Mouse (Mus musculus) MEL (cell line): ENCODE measurements around the gene Epb41l4b. TPM values are rescaled to one million over a fixed set of nuclear protein-coding genes. Genes with fewer than 3 reads are reported as not detected.

Experiments
- DNase-seq: peaks from one replicate; pipeline ENCODE4 v3.0.0; 2011; ENCODE audit warnings: low read depth, low spot score
- H3K27ac ChIP-seq: 2 replicates; pipeline ENCODE4 v1.5.1; 2012; ENCODE audit warnings: low read depth, mild to moderate bottlenecking, control low read depth, low read length, moderate library complexity; ENCODE audit not compliant: control insufficient read depth
- H3K27me3 ChIP-seq, 2 experiments: fragments of 150-350 bp in 1 of 2; sonication (generic) in 1 of 2; 2 replicates each; pipeline ENCODE4 v1.6.1; 2012; ENCODE audit warnings: low read length in 2 of 2, mild to moderate bottlenecking in 2 of 2, improper control_type of control experiment in 1 of 2, moderate library complexity in 1 of 2; ENCODE audit not compliant: insufficient read depth in 2 of 2, control insufficient read depth in 1 of 2
- H3K36me3 ChIP-seq, 2 experiments: 2 replicates each; pipeline ENCODE4 v1.6.1; 2012 to 2014; ENCODE audit warnings: low read length in 2 of 2, improper control_type of control experiment in 1 of 2, inconsistent platforms in 1 of 2, mild to moderate bottlenecking in 1 of 2; ENCODE audit not compliant: insufficient read depth in 2 of 2, control insufficient read depth in 1 of 2
- H3K4me1 ChIP-seq, 2 experiments: fragments of 150-350 bp in 1 of 2; sonication (generic) in 1 of 2; 2 replicates each; pipeline ENCODE4 v1.6.1; 2012; ENCODE audit warnings: low read length in 2 of 2, improper control_type of control experiment in 1 of 2, mild to moderate bottlenecking in 1 of 2; ENCODE audit not compliant: insufficient read depth in 2 of 2, control insufficient read depth in 1 of 2
- H3K4me3 ChIP-seq, 2 experiments: fragments of 150-350 bp in 1 of 2; sonication (generic) in 1 of 2; 2 replicates each; pipeline ENCODE4 v1.5.1; 2012; ENCODE audit warnings: low read depth in 2 of 2, low read length in 2 of 2, mild to moderate bottlenecking in 2 of 2, moderate library complexity in 2 of 2, control low read depth in 1 of 2, improper control_type of control experiment in 1 of 2; ENCODE audit not compliant: control insufficient read depth in 1 of 2, insufficient read depth in 1 of 2
- H3K79me2 ChIP-seq: 2 replicates; pipeline ENCODE4 v1.6.1; 2012; ENCODE audit warnings: mild to moderate bottlenecking, low read length, moderate library complexity; ENCODE audit not compliant: control insufficient read depth, poor library complexity, insufficient read depth
- H3K9ac ChIP-seq: 2 replicates; pipeline ENCODE4 v1.6.1; 2012; ENCODE audit warnings: low read depth, mild to moderate bottlenecking, control low read depth, low read length, moderate library complexity; ENCODE audit not compliant: control insufficient read depth, poor library complexity, severe bottlenecking
- H3K9me3 ChIP-seq: fragments of 150-350 bp; sonication (generic); replicated peaks from 2 replicates; pipeline ENCODE4 v1.6.1; 2012; ENCODE audit warnings: mild to moderate bottlenecking, low read length, improper control_type of control experiment, moderate library complexity; ENCODE audit not compliant: insufficient read depth
- BHLHE40 ChIP-seq: IDR thresholded peaks from 2 replicates; pipeline ENCODE4 v1.6.1; 2012; ENCODE audit warnings: low read depth, mild to moderate bottlenecking, inconsistent platforms, low read length, improper control_type of control experiment, borderline replicate concordance
- CHD2 ChIP-seq: IDR thresholded peaks from 2 replicates; pipeline ENCODE4 v1.6.1; 2011; ENCODE audit warnings: low read length, improper control_type of control experiment
- EP300 ChIP-seq, 2 experiments: IDR thresholded peaks; 2 replicates each; pipeline ENCODE4 v1.6.1; 2011; ENCODE audit warnings: improper control_type of control experiment in 2 of 2, low read length in 2 of 2, low read depth in 1 of 2, mild to moderate bottlenecking in 1 of 2
- GABPA ChIP-seq: IDR thresholded peaks from 2 replicates; pipeline ENCODE4 v1.6.1; 2012; ENCODE audit warnings: low read depth, mild to moderate bottlenecking, inconsistent platforms, low read length, improper control_type of control experiment, moderate library complexity
- GATA1 ChIP-seq: IDR thresholded peaks from 2 replicates; pipeline ENCODE4 v1.6.1; 2011; ENCODE audit warnings: low read depth, low read length, improper control_type of control experiment
- HCFC1 ChIP-seq: IDR thresholded peaks from 2 replicates; pipeline ENCODE4 v1.6.1; 2012; ENCODE audit warnings: low read depth, mild to moderate bottlenecking, inconsistent platforms, low read length, improper control_type of control experiment, moderate library complexity
- KAT2A ChIP-seq: conservative IDR thresholded peaks from 2 replicates; pipeline ENCODE4 v1.6.1; 2012; ENCODE audit warnings: low read depth, low read length, improper control_type of control experiment, inconsistent platforms
- MAX ChIP-seq: IDR thresholded peaks from 2 replicates; pipeline ENCODE4 v1.6.1; 2011; ENCODE audit warnings: low read length, improper control_type of control experiment
- MXI1 ChIP-seq: IDR thresholded peaks from 2 replicates; pipeline ENCODE4 v1.6.1; 2011; ENCODE audit warnings: mild to moderate bottlenecking, low read depth, low read length, improper control_type of control experiment
- NELFE ChIP-seq: IDR thresholded peaks from 2 replicates; pipeline ENCODE4 v1.6.1; 2011; ENCODE audit warnings: low read depth, low read length, improper control_type of control experiment
- NRF1 ChIP-seq: IDR thresholded peaks from 2 replicates; pipeline ENCODE4 v1.6.1; 2014; ENCODE audit warnings: low read depth, mild to moderate bottlenecking, inconsistent platforms, low read length, improper control_type of control experiment, moderate library complexity; ENCODE audit not compliant: poor library complexity, insufficient read depth, severe bottlenecking
- SIN3A ChIP-seq: IDR thresholded peaks from 2 replicates; pipeline ENCODE4 v1.6.1; 2012; ENCODE audit warnings: low read length, improper control_type of control experiment, inconsistent platforms
- TBP ChIP-seq: IDR thresholded peaks from 2 replicates; pipeline ENCODE4 v1.8.0; 2011; ENCODE audit warnings: low read depth, low read length, improper control_type of control experiment
- USF2 ChIP-seq, 2 experiments: IDR thresholded peaks; 2 replicates each; pipeline ENCODE4 v1.6.1; 2011 to 2012; ENCODE audit warnings: improper control_type of control experiment in 2 of 2, low read length in 2 of 2, borderline replicate concordance in 1 of 2, inconsistent platforms in 1 of 2, low read depth in 1 of 2, mild to moderate bottlenecking in 1 of 2; ENCODE audit not compliant: insufficient read depth in 1 of 2
- ZC3H11A ChIP-seq: IDR thresholded peaks from 2 replicates; pipeline ENCODE4 v1.6.1; 2012; ENCODE audit warnings: low read depth, mild to moderate bottlenecking, inconsistent platforms, low read length, improper control_type of control experiment
- polyA plus RNA-seq, 2 experiments: library from polyadenylated mRNA; stranded (reverse) in 1 of 2; unstranded in 1 of 2; fragments of >175 nt in 1 of 2; fragments of >200 nt in 1 of 2; gene quantifications; 2 replicates each; pipeline versions ENCODE4 v1.2.1 to v1.2.4; 2012; ENCODE audit warnings: low replicate concordance in 2 of 2, low read depth in 1 of 2; ENCODE audit not compliant: insufficient read length in 2 of 2, insufficient read depth in 1 of 2, missing spikeins in 1 of 2
- total RNA-seq: library from RNA; depleted of rRNA; stranded (reverse); fragments of 300-350 nt; gene quantifications from 2 replicates; pipeline ENCODE4 v1.2.3, GENCODE M21; 2012

Epb41l4b gene
- total and polyA plus RNA-seq, 3 experiments, result not detected

DNA sequence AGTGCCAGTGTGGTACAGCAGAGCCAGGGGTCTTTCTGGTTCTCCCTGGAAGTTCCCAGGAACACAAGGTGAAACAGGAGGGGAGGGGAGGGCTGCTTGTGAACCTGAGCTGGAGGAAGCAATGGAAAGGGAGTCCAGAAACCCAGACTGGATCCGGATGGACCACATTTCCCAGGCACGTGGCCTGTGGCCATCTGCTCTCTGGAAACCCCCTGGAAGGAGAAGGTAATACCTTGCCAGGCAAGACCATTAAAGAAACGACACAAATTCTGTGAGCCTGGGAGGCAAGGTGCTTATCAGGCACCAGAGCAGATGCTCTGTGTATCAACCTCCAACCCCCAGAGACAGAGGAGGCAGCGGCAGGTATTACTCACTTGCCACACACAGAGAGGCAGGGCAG is 8.7 kb downstream of the Epb41l4b start:
- H3K9ac ChIP-seq, result no peak overlapping the region
- H3K27ac ChIP-seq, result no peak overlapping the region
- H3K4me1 ChIP-seq, result no peaks in the 10 kb centered on the region
- no peaks in the 10 kb centered on the region for H3K9me3 ChIP-seq
- DNase-seq, result no peak
- H3K4me3 ChIP-seq, result no peak overlapping the region
- H3K27me3 ChIP-seq, result peaks cover 0 to 3% of the 10 kb centered on the region in 2 experiments; a peak in 1 of 4 replicates
- TF ChIP-seq BHLHE40 (no peak), USF2 (IDR thresholded peaks at IDR 0.05; ENCODE audit: borderline replicate concordance in 1 of 2, insufficient read depth in 1 of 2, low read depth in 1 of 2, low read length in 2 of 2) (no peak), MAX (no peak), MXI1 (no peak), EP300 (IDR thresholded peaks at IDR 0.05; ENCODE audit: low read depth in 1 of 2, low read length in 2 of 2) (no peak), NRF1 (no peak), CHD2 (no peak), GATA1 (no peak), KAT2A (no peak), TBP (no peak), SIN3A (no peak), GABPA (no peak), HCFC1 (no peak), NELFE (no peak)
- H3K79me2 ChIP-seq, result no peaks in the 10 kb centered on the region
- H3K36me3 ChIP-seq, result no peaks in the 10 kb centered on the region

DNA sequence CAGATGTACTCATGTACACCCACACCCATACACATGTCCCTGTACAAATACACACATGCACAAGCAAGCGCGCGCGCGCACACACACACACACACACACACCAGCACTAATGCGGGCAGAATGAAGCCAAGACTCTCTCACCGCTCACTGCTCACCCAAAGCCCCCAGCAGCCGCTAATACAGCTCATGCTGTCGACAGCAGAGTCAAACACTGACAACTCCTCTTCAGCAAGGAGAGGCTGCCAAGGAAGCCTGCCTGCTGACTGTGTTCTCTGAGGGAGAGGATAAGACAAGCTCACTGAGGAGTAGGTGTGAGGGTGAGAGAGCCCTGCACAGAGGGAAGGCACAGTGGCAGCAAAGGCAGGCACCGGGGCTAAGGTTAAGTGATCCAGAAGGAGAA is 11.4 kb downstream of the Epb41l4b start:
- peaks cover 0 to 3% of the 10 kb centered on the region in 2 experiments; a peak in 1 of 4 replicates for H3K27me3 ChIP-seq
- no peaks in the 10 kb centered on the region for H3K36me3 ChIP-seq
- no peaks in the 10 kb centered on the region for H3K9me3 ChIP-seq
- H3K4me1 ChIP-seq, result no peaks in the 10 kb centered on the region
- no peak overlapping the region for H3K27ac ChIP-seq
- no peak overlapping the region for H3K4me3 ChIP-seq
- no peak for DNase-seq
- no peaks in the 10 kb centered on the region for H3K79me2 ChIP-seq
- no peak for TF ChIP-seq ZC3H11A
- no peak overlapping the region for H3K9ac ChIP-seq
